Mouse (Mus musculus): Measurements from ENCODE around the gene Gm20538.

Gm20538 gene

GRCm38 (mm10) chr19:44525551-44526205 is 27.0 kb downstream of the Gm20538 start:
- no peak for DNase-seq

- peak; percentile 78 for DNase-seq
These were observed 33.5 kb downstream of the Gm20538 start for GRCm38 (mm10) chr19:44519152-44519551.

GRCm38 (mm10) chr19:44517996-44518768 is 34.4 kb downstream of the Gm20538 start:
- DNase-seq, result peak; percentile 46

- no peak for DNase-seq
These were observed 36.9 kb downstream of the Gm20538 start for GRCm38 (mm10) chr19:44515769-44516168.

- DNase-seq, result peak; percentile 43
These were observed 37.8 kb downstream of the Gm20538 start for GRCm38 (mm10) chr19:44514521-44515451.

GRCm38 (mm10) chr19:44513921-44514482 is 38.6 kb downstream of the Gm20538 start:
- DNase-seq, result no peak

GRCm38 (mm10) chr19:44513054-44513833 is 39.4 kb downstream of the Gm20538 start:
- no peak for DNase-seq

- DNase-seq, result no peak
These were observed 40.0 kb downstream of the Gm20538 start for GRCm38 (mm10) chr19:44512601-44513000.

- peak; percentile 41 for DNase-seq
These were observed 41.0 kb downstream of the Gm20538 start for GRCm38 (mm10) chr19:44511451-44512231.

GRCm38 (mm10) chr19:44510534-44511175 is 42.0 kb downstream of the Gm20538 start:
- DNase-seq, result no peak

GRCm38 (mm10) chr19:44502741-44503140 is 49.9 kb downstream of the Gm20538 start:
- peak; percentile 54 for DNase-seq

GRCm38 (mm10) chr19:44501925-44502324 is 50.7 kb downstream of the Gm20538 start:
- no peak for DNase-seq

- no peak for DNase-seq
These were observed 52.4 kb downstream of the Gm20538 start for GRCm38 (mm10) chr19:44500240-44500639.

GRCm38 (mm10) chr19:44498936-44499335 is 53.7 kb downstream of the Gm20538 start:
- DNase-seq, result no peak

GRCm38 (mm10) chr19:44496941-44497340 is 55.7 kb downstream of the Gm20538 start:
- DNase-seq, result no peak

GRCm38 (mm10) chr19:44496511-44496910 is 56.1 kb downstream of the Gm20538 start:
- no peak for DNase-seq
